In the genomic region with DNA sequence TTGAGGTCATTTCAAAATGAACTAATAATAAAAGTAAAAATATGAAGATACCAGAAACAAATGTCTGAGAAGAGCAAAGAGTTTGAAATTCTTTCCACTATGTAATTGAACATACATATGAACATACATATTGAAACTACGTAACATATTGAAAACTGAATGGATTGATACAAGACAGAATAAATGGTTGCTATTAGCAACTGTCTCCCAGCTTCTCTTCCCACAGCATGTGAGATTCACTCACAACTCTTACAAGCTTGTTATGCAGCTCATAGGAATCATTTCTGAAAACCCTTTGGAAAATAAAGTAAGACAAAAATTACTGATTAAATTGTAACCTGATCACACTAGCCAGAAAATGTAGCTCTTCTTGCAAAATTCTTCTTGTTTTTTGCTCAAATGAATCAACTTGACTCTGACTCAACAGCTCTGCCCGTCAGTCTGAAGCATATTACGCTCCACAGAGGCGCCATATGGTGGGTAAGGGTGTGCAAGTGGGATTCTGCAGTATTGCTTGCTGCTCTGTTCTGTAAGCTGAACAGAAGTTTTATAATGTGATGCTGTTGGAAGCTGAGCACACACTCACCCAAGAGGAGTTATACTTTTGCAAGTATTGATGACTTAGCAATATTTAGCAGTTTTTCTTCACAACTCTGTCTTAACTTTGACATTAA, we compare ENCODE assay signal across 14 mouse cellular contexts.
DNase-seq lines count a peak whose midpoint lies in the region; ATAC-seq and TF ChIP-seq lines count a peak whose summit lies in the region.
"Had no signal": no experiment of that assay in that cellular context is flagged by ENCODE, and none has a peak within 500 bp of the region (broad histone marks: within the 10 kb centered on the region; RNA-seq: fewer than 3 reads in every experiment).

No protein-coding gene starts in this region.

- peak; percentile 75 for DNase-seq in layer of hippocampus, adult 11-12 months (ENCODE audit: low spot score)
- peak; percentile 23 to 25 for DNase-seq in left cerebral cortex, adult 2 months (ENCODE audit: extremely low spot score in 1 of 2, low spot score in 2 of 2)
- DNase-seq in right cerebral cortex, postnatal 25 days: peak; percentile 51
- no peak for DNase-seq in thymus, postnatal 36 days
- no peak for DNase-seq in heart, adult 18-20 months
- DNase-seq: adrenal gland, adult 2 months; lung, postnatal 4 days had no signal

- H3K4me3 ChIP-seq in forebrain, embryonic 15.5 days: no peak overlapping the region
- H3K4me3 ChIP-seq in forebrain, embryonic 12.5 days (replicated peaks): no peak overlapping the region
- H3K4me3 ChIP-seq in left cerebral cortex, adult 2 months: no peak overlapping the region
- no peak overlapping the region for H3K4me3 ChIP-seq in intestine, postnatal 0 days (ENCODE audit: low read depth, low read length)
- H3K4me3 ChIP-seq: limb, embryonic 10.5 days; liver, embryonic 15.5 days; neural tube, embryonic 15.5 days had no signal

- intact Hi-C loops in left cerebral cortex, adult 2 months (cut with DNase I): no loop called here

- WGBS in forebrain, embryonic 15.5 days: 56% methylated on average over 4 of the region's 4 CpGs
- WGBS in forebrain, embryonic 12.5 days: 87% methylated on average over 4 of the region's 4 CpGs
- 85% methylated on average over 4 of the region's 4 CpGs for WGBS in intestine, postnatal 0 days

- no peaks in the 10 kb centered on the region for H3K9me3 ChIP-seq in forebrain, embryonic 15.5 days
- no peaks in the 10 kb centered on the region for H3K9me3 ChIP-seq in forebrain, embryonic 12.5 days
- H3K9me3 ChIP-seq in intestine, postnatal 0 days (ENCODE audit: control insufficient read depth): no peaks in the 10 kb centered on the region
- H3K9me3 ChIP-seq: limb, embryonic 10.5 days; neural tube, embryonic 15.5 days had no signal

- H3K4me2 ChIP-seq in forebrain, embryonic 15.5 days (replicated peaks): no peak overlapping the region
- no peak overlapping the region for H3K4me2 ChIP-seq in forebrain, embryonic 12.5 days
- no peak overlapping the region for H3K4me2 ChIP-seq in intestine, postnatal 0 days (replicated peaks; ENCODE audit: low read depth)
- H3K4me2 ChIP-seq: liver, embryonic 15.5 days; neural tube, embryonic 15.5 days had no signal

- H3K4me1 ChIP-seq in forebrain, embryonic 15.5 days: no peaks in the 10 kb centered on the region
- no peaks in the 10 kb centered on the region for H3K4me1 ChIP-seq in forebrain, embryonic 12.5 days
- H3K4me1 ChIP-seq in intestine, postnatal 0 days (replicated peaks; ENCODE audit: control insufficient read depth, insufficient read depth, low read length): no peaks in the 10 kb centered on the region
- H3K4me1 ChIP-seq: limb, embryonic 10.5 days; liver, embryonic 15.5 days; neural tube, embryonic 15.5 days had no signal

- no peaks in the 10 kb centered on the region for H3K36me3 ChIP-seq in forebrain, embryonic 15.5 days
- H3K36me3 ChIP-seq in forebrain, embryonic 12.5 days (replicated peaks): no peaks in the 10 kb centered on the region
- H3K36me3 ChIP-seq in intestine, postnatal 0 days (ENCODE audit: control insufficient read depth, insufficient read depth): no peaks in the 10 kb centered on the region
- H3K36me3 ChIP-seq: limb, embryonic 10.5 days; liver, embryonic 15.5 days; neural tube, embryonic 15.5 days had no signal

- peak overlapping the region; percentile 50 for H3K27ac ChIP-seq in forebrain, embryonic 15.5 days (replicated peaks)
- H3K27ac ChIP-seq in forebrain, embryonic 12.5 days: no peak overlapping the region
- no peak overlapping the region for H3K27ac ChIP-seq in left cerebral cortex, adult 2 months
- no peak overlapping the region for H3K27ac ChIP-seq in intestine, postnatal 0 days (ENCODE audit: low read depth, low read length)
- H3K27ac ChIP-seq: limb, embryonic 10.5 days; liver, embryonic 15.5 days; neural tube, embryonic 15.5 days had no signal

- no peak overlapping the region for H3K9ac ChIP-seq in forebrain, embryonic 15.5 days (replicated peaks)
- H3K9ac ChIP-seq in forebrain, embryonic 12.5 days: no peak overlapping the region
- no peak overlapping the region for H3K9ac ChIP-seq in intestine, postnatal 0 days (ENCODE audit: low read depth, low read length)
- H3K9ac ChIP-seq: liver, embryonic 15.5 days; neural tube, embryonic 15.5 days had no signal

- no peaks in the 10 kb centered on the region for H3K27me3 ChIP-seq in forebrain, embryonic 15.5 days
- H3K27me3 ChIP-seq in forebrain, embryonic 12.5 days: no peaks in the 10 kb centered on the region
- no peaks in the 10 kb centered on the region for H3K27me3 ChIP-seq in intestine, postnatal 0 days (replicated peaks; ENCODE audit: control insufficient read depth, insufficient read depth, low read length)
- H3K27me3 ChIP-seq: liver, embryonic 15.5 days; neural tube, embryonic 15.5 days had no signal

- ATAC-seq in forebrain, embryonic 15.5 days (replicated peaks): peak; percentile 95
- ATAC-seq in forebrain, embryonic 12.5 days (ENCODE audit: low FRiP score): no peak
- no peak for ATAC-seq in intestine, postnatal 0 days
- ATAC-seq: inflammation-experienced regulatory T-cells, adult 6 months had no signal

- no peak for TF ChIP-seq CTCF in left cerebral cortex, adult 2 months (IDR thresholded peaks at IDR 0.05)
- no peak for TF ChIP-seq CTCF in intestine, postnatal 0 days (IDR thresholded peaks at IDR 0.05; ENCODE audit: low read depth)

Comparison
In these comparisons a context has a peak if more than half of its experiments do, and no peak if none do; other contexts are left out.
1. DNase-seq: peak in layer of hippocampus, adult 11-12 months (single experiment), left cerebral cortex, adult 2 months (2 of 2) and right cerebral cortex, postnatal 25 days (single experiment); none in thymus, postnatal 36 days (0 of 2) and heart, adult 18-20 months (0 of 2).